11 mouse cellular contexts compared by ENCODE assay signal in genomic region chr2:170193850-170194249, GRCm38 (mm10). TPM values are rescaled to one million over a fixed set of nuclear protein-coding genes. Genes with fewer than 3 reads are reported as not detected.
DNase-seq lines count a peak whose midpoint lies in the region; ATAC-seq and TF ChIP-seq lines count a peak whose summit lies in the region.
"Had no signal": no experiment of that assay in that cellular context is flagged by ENCODE, and none has a peak within 500 bp of the region (broad histone marks: within the 10 kb centered on the region; RNA-seq: fewer than 3 reads in every experiment).

No protein-coding gene starts in this region.

- peak overlapping the region; percentile 22; the same call in 1 of the 2 replicates for H3K4me3 ChIP-seq in kidney, embryonic 14.5 days (ENCODE audit: low read length)
- H3K4me3 ChIP-seq in hindbrain, embryonic 13.5 days: peak overlapping the region; percentile 27
- H3K4me3 ChIP-seq in midbrain, embryonic 16.5 days (ENCODE audit: low read depth, low read length): peak overlapping the region; percentile 8; the same call in 1 of the 2 replicates
- no peak overlapping the region for H3K4me3 ChIP-seq in thymus, adult 2 months (ENCODE audit: control insufficient read depth, insufficient read depth, low read length)

- 42% methylated on average over 6 of the region's 6 CpGs for WGBS in kidney, embryonic 14.5 days
- 10% methylated on average over 6 of the region's 6 CpGs for WGBS in hindbrain, embryonic 13.5 days
- WGBS in midbrain, embryonic 16.5 days: 13% methylated on average over 6 of the region's 6 CpGs
- 64% methylated on average over 6 of the region's 6 CpGs for WGBS in thymus, adult 2 months

- DNase-seq in kidney, adult 18-20 months: no peak
- DNase-seq in brain, embryonic 14.5 days (ENCODE audit: low read depth): peak; percentile 60
- DNase-seq in frontal cortex, adult 2 months (ENCODE audit: extremely low spot score in 1 of 2, low spot score in 1 of 2): no peak
- DNase-seq in thymus, adult 2 months: no peak
- DNase-seq: cerebellum, adult 8-10 months; left cerebral cortex, postnatal 4 days; thymus, postnatal 36 days had no signal

- H3K9me3 ChIP-seq in kidney, embryonic 14.5 days (ENCODE audit: control insufficient read depth, low read length): 0 out of 2 replicates have a peak, but pooled peaks cover 3% of the 10 kb centered on the region
- H3K9me3 ChIP-seq in hindbrain, embryonic 13.5 days: no peaks in the 10 kb centered on the region
- H3K9me3 ChIP-seq in midbrain, embryonic 16.5 days (replicated peaks; ENCODE audit: control insufficient read depth, low read length, poor library complexity, severe bottlenecking): no peaks in the 10 kb centered on the region

- H3K27me3 ChIP-seq in kidney, embryonic 14.5 days (ENCODE audit: control insufficient read depth, insufficient read depth, low read length): no peaks in the 10 kb centered on the region
- no peaks in the 10 kb centered on the region for H3K27me3 ChIP-seq in hindbrain, embryonic 13.5 days
- H3K27me3 ChIP-seq in midbrain, embryonic 16.5 days (ENCODE audit: control insufficient read depth, insufficient read depth, low read depth, low read length): no peaks in the 10 kb centered on the region
- H3K27me3 ChIP-seq in thymus, adult 2 months (ENCODE audit: control insufficient read depth, insufficient read depth, low read length): no peaks in the 10 kb centered on the region

- H3K36me3 ChIP-seq in kidney, embryonic 14.5 days (ENCODE audit: control insufficient read depth, insufficient read depth, low read length): no peaks in the 10 kb centered on the region
- no peaks in the 10 kb centered on the region for H3K36me3 ChIP-seq in hindbrain, embryonic 13.5 days
- no peaks in the 10 kb centered on the region for H3K36me3 ChIP-seq in midbrain, embryonic 16.5 days (ENCODE audit: control insufficient read depth, insufficient read depth, low read length)
- no peaks in the 10 kb centered on the region for H3K36me3 ChIP-seq in thymus, adult 2 months (ENCODE audit: control insufficient read depth, insufficient read depth, low read length)

- TF ChIP-seq CTCF in brain, embryonic 14.5 days (IDR thresholded peaks at IDR 0.05; ENCODE audit: borderline replicate concordance, extremely low read depth, insufficient read depth, insufficient read length): no peak
- no peak for TF ChIP-seq CTCF in thymus, adult 2 months (IDR thresholded peaks at IDR 0.05; ENCODE audit: borderline replicate concordance, control insufficient read depth, extremely low read depth, insufficient read depth, low read length, poor library complexity)

- TF ChIP-seq POLR2A in brain, embryonic 14.5 days (IDR thresholded peaks at IDR 0.05; ENCODE audit: borderline replicate concordance, extremely low read depth, insufficient read depth, insufficient read length, poor library complexity, severe bottlenecking): no peak
- no peak for TF ChIP-seq POLR2A in thymus, adult 2 months (IDR thresholded peaks at IDR 0.05; ENCODE audit: control insufficient read depth, extremely low read depth, insufficient read depth, low read length, poor library complexity)

- no peak overlapping the region for H3K9ac ChIP-seq in kidney, embryonic 14.5 days (ENCODE audit: low read depth, low read length)
- H3K9ac ChIP-seq in hindbrain, embryonic 13.5 days: 0 out of 2 replicates have a peak overlapping the region, but pooled peaks have one; percentile 46
- 0 out of 2 replicates have a peak overlapping the region, but pooled peaks have one; percentile 20 for H3K9ac ChIP-seq in midbrain, embryonic 16.5 days (ENCODE audit: low read depth, low read length)

- H3K27ac ChIP-seq in kidney, embryonic 14.5 days (ENCODE audit: low read depth, low read length): no peak overlapping the region
- H3K27ac ChIP-seq in hindbrain, embryonic 13.5 days: peak overlapping the region; percentile 83
- H3K27ac ChIP-seq in midbrain, embryonic 16.5 days (ENCODE audit: low read length): peak overlapping the region; percentile 67; the same call in 1 of the 2 replicates
- no peak overlapping the region for H3K27ac ChIP-seq in thymus, adult 2 months (ENCODE audit: control insufficient read depth, insufficient read depth, low read length)

- ATAC-seq in kidney, embryonic 14.5 days (ENCODE audit: low FRiP score, low TSS enrichment): no peak
- ATAC-seq in hindbrain, embryonic 13.5 days (ENCODE audit: low FRiP score): no peak
- ATAC-seq in midbrain, embryonic 16.5 days: 0 out of 2 replicates have a peak, but pooled peaks have one; percentile 33
- no peak for ATAC-seq in granulocyte monocyte progenitor cell, adult 5-6 weeks (replicated peaks; ENCODE audit: poor library complexity, severe bottlenecking)

- H3K4me1 ChIP-seq in kidney, embryonic 14.5 days (ENCODE audit: control insufficient read depth, insufficient read depth, low read length): peaks cover 4% of the 10 kb centered on the region; the same call in 1 of the 2 replicates
- peaks cover 15% of the 10 kb centered on the region for H3K4me1 ChIP-seq in hindbrain, embryonic 13.5 days (replicated peaks)
- H3K4me1 ChIP-seq in midbrain, embryonic 16.5 days (ENCODE audit: control insufficient read depth, insufficient read depth, low read length): peaks cover 15% of the 10 kb centered on the region
- H3K4me1 ChIP-seq in thymus, adult 2 months (replicated peaks; ENCODE audit: control insufficient read depth, insufficient read depth, low read length): peaks cover 20% of the 10 kb centered on the region

- H3K4me2 ChIP-seq in kidney, embryonic 14.5 days (replicated peaks; ENCODE audit: low read depth, low read length): peak overlapping the region; percentile 39
- peak overlapping the region; percentile 46 for H3K4me2 ChIP-seq in hindbrain, embryonic 13.5 days
- peak overlapping the region; percentile 50 for H3K4me2 ChIP-seq in midbrain, embryonic 16.5 days (ENCODE audit: low read length)

RNA-seq across cellular contexts. Expression of gene Zfp217, which starts 45.9 kb away (rescaled TPM):
- 5.6 and 6.0 TPM in 2 replicates for polyA plus RNA-seq in kidney, embryonic 14.5 days (2014; fragmentation: Nextera tagmentation; extraction: Ambion mirVana)
- polyA plus RNA-seq in brain, embryonic 14.5 days (2012; rRNA removed): 5.7 and 7.6 TPM in 2 replicates
- 1.9 and 2.3 TPM in 2 replicates for polyA plus RNA-seq in hindbrain, embryonic 13.5 days (2015; fragmentation: Nextera tagmentation; extraction: Ambion mirVana)
- polyA plus RNA-seq in midbrain, embryonic 16.5 days (2015; fragmentation: Nextera tagmentation; extraction: Ambion mirVana): 0.87 and 1.0 TPM in 2 replicates
- polyA plus RNA-seq in frontal cortex, adult 2 months (2012; rRNA removed): 1.8 and 2.4 TPM in 2 replicates
- polyA plus RNA-seq in thymus, adult 2 months (2012; rRNA removed): 32.1 and 41.0 TPM in 2 replicates
- total RNA-seq in granulocyte monocyte progenitor cell, adult 5-6 weeks (2014; fragmentation: Nextera tagmentation): 43.1 and 67.6 TPM in 2 replicates
- 29.8 and 36.0 TPM in 2 replicates for total RNA-seq in granulocyte monocyte progenitor cell, adult 5-6 weeks (2017)

Comparison
In these comparisons a context has a peak if more than half of its experiments do, and no peak if none do; other contexts are left out.
1. H3K27ac ChIP-seq: peak in hindbrain, embryonic 13.5 days (single experiment) and midbrain, embryonic 16.5 days (single experiment); none in kidney, embryonic 14.5 days (single experiment) and thymus, adult 2 months (single experiment).
2. Peak in every context shown above with its lines, with median percentiles within 50 percentile points of each other: H3K4me2 ChIP-seq.